Mouse (Mus musculus): ENCODE measurements around the gene Celf1. TPM values are rescaled to one million over a fixed set of nuclear protein-coding genes. Genes with fewer than 3 reads are reported as not detected.

Celf1 gene
- total and polyA plus RNA-seq, 3 experiments = 29.7 to 69.7 (median 52.8) TPM

DNA sequence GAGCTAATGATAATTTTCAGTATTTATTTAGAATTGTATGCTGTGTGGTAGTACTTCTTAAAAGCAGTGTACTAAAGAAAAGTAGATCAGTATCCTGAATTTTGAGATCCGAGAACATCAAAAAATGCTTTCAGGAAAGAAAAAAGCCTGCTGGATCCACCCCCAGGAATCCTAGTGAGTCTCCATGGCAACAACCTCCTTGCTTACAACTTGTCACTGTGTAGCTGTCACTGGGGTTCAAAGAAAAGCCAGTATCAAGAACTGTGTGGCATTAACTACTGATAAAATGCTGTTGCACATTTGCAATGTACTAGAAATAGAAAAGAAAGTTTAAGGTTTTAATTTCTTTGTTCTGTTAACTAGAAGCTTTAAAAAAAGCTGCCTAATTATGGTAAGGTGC lies 15.9 kb downstream of the Celf1 start:
- H3K27me3 ChIP-seq (replicated peaks) = no peaks in the 10 kb centered on the region

DNA sequence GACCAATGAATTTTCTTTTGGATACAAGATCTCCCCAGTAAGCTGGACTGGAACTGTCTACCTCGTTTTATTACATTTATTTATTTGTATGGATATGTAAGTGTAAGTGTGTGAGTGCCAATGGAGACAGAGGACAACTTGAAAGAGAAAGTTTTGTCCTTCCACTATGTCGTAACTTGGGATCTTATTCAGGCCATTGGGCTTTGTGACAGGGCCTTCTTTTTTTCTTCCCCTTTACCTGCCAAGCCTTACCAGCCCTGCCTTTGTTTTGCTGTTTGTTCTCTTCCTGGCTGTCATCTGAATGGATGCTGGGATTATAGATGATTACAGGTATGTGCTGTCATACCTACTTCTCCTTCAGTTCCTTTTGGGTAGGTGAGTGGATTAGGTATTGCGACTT lies 18.7 kb downstream of the Celf1 start:
- Histone ChIP-seq H3K4me1 (ENCODE audit: control insufficient read depth in 1 of 2, insufficient read depth in 2 of 2) (no peaks in the 10 kb centered on the region; a peak in 1 of 4 replicates), H3K4me2 (ENCODE audit: insufficient read depth, low read depth, poor library complexity, severe bottlenecking) (no peak overlapping the region), H3K27ac (ENCODE audit: insufficient read depth, low read depth) (no peak overlapping the region), H3K9ac (ENCODE audit: insufficient read depth, low read depth) (no peak overlapping the region), H3K4me3 (replicated peaks in 1 of 3; ENCODE audit: low read depth in 2 of 3, low read length in 2 of 3, poor library complexity in 1 of 3) (no peak overlapping the region), H3K9me3 (replicated peaks; ENCODE audit: low read length) (no peaks in the 10 kb centered on the region), H3K27me3 (replicated peaks) (no peaks in the 10 kb centered on the region), H3K79me2 (replicated peaks; ENCODE audit: control insufficient read depth, extremely low read depth, insufficient read depth, poor library complexity, severe bottlenecking) (peaks cover 68% of the 10 kb centered on the region), H3K36me3 (replicated peaks in 1 of 2; ENCODE audit: control insufficient read depth in 1 of 2, insufficient read depth in 1 of 2, low read length in 1 of 2) (peaks cover 0 to 44% of the 10 kb centered on the region in 2 experiments)
- in situ Hi-C loops (cut with MboI; ENCODE audit: low pct_ligation_motif_present, low pct_unique_long_range_greater_than_20kb, low sequenced_read_pairs) = no loop called here
- DNase-seq (ENCODE audit: extremely low read depth) = no peak
- TF ChIP-seq CHD1 (IDR thresholded peaks at IDR 0.05; ENCODE audit: low read depth, low read length) (no peak), IRF4 (IDR thresholded peaks at IDR 0.05; ENCODE audit: low read depth, low read length) (no peak), UBTF (IDR thresholded peaks at IDR 0.05; ENCODE audit: low read depth, low read length) (no peak), POLR2AphosphoS2 (IDR thresholded peaks at IDR 0.05; ENCODE audit: low read depth, low read length) (no peak), MAFK (IDR thresholded peaks at IDR 0.05; ENCODE audit: insufficient replicate concordance, low read length) (no peak), NRF1 (IDR thresholded peaks at IDR 0.05; ENCODE audit: low read depth, low read length) (no peak), HCFC1 (IDR thresholded peaks at IDR 0.05; ENCODE audit: low read depth, low read length) (no peak), MEF2A (IDR thresholded peaks at IDR 0.05; ENCODE audit: borderline replicate concordance, low read depth, low read length) (no peak), ZNF384 (IDR thresholded peaks at IDR 0.05; ENCODE audit: low read depth, low read length) (no peak), ZC3H11A (IDR thresholded peaks at IDR 0.05; ENCODE audit: low read depth, low read length) (no peak), BHLHE40 (IDR thresholded peaks at IDR 0.05; ENCODE audit: low read depth, low read length) (no peak), JUN (IDR thresholded peaks at IDR 0.05; ENCODE audit: insufficient read depth, low read depth, low read length) (no peak), USF2 (conservative IDR thresholded peaks at IDR 0.05; ENCODE audit: low read depth, low read length) (no peak), E2F4 (IDR thresholded peaks at IDR 0.05; ENCODE audit: insufficient replicate concordance, low read depth, low read length) (no peak), KAT2A (IDR thresholded peaks at IDR 0.05; ENCODE audit: insufficient replicate concordance, low read length) (no peak), ZMIZ1 (IDR thresholded peaks at IDR 0.05; ENCODE audit: low read depth, low read length) (no peak), MYC (IDR thresholded peaks at IDR 0.05; ENCODE audit: low read depth, low read length) (no peak)
- dilution Hi-C loops (cut with MboI; ENCODE audit: extremely low pct_ligation_motif_present, extremely low pct_unique_long_range_greater_than_20kb, low sequenced_read_pairs) = no loop called here

More for the DNA sequence above, 15.9 kb downstream of the Celf1 start:
- Histone ChIP-seq H3K4me3 (replicated peaks in 1 of 3; ENCODE audit: low read depth in 2 of 3, low read length in 2 of 3, poor library complexity in 1 of 3) (no peak overlapping the region), H3K27ac (ENCODE audit: insufficient read depth, low read depth) (no peak overlapping the region), H3K4me2 (ENCODE audit: insufficient read depth, low read depth, poor library complexity, severe bottlenecking) (no peak overlapping the region), H3K9ac (ENCODE audit: insufficient read depth, low read depth) (no peak overlapping the region), H3K79me2 (replicated peaks; ENCODE audit: control insufficient read depth, extremely low read depth, insufficient read depth, poor library complexity, severe bottlenecking) (peaks cover 68% of the 10 kb centered on the region), H3K36me3 (replicated peaks in 1 of 2; ENCODE audit: control insufficient read depth in 1 of 2, insufficient read depth in 1 of 2, low read length in 1 of 2) (peaks cover 2 to 49% of the 10 kb centered on the region in 2 experiments), H3K4me1 (ENCODE audit: control insufficient read depth in 1 of 2, insufficient read depth in 2 of 2) (no peaks in the 10 kb centered on the region; a peak in 1 of 4 replicates), H3K9me3 (replicated peaks; ENCODE audit: low read length) (no peaks in the 10 kb centered on the region)
- TF ChIP-seq ZMIZ1 (IDR thresholded peaks at IDR 0.05; ENCODE audit: low read depth, low read length) = no peak
- no peak for TF ChIP-seq MXI1 (IDR thresholded peaks at IDR 0.05; ENCODE audit: low read depth, low read length)
- in situ Hi-C loops (cut with MboI; ENCODE audit: low pct_ligation_motif_present, low pct_unique_long_range_greater_than_20kb, low sequenced_read_pairs) = no loop called here
- dilution Hi-C loops (cut with MboI; ENCODE audit: extremely low pct_ligation_motif_present, extremely low pct_unique_long_range_greater_than_20kb, low sequenced_read_pairs) = no loop called here
- DNase-seq (ENCODE audit: extremely low read depth) = no peak
